Mouse (Mus musculus) heart, embryonic 13.5 days (tissue): ENCODE data around the gene Camkk1. TPM values are rescaled to one million over a fixed set of nuclear protein-coding genes. Genes with fewer than 3 reads are reported as not detected.

Experiments used
- ATAC-seq: fragments of 200-750 bp; cut with Nextera tagmentation; 2 replicates; pipeline ENCODE4 v1.8.0; 2017; ENCODE audit warnings: moderate TSS enrichment; ENCODE audit not compliant: insufficient number of reproducible peaks, low FRiP score, low TSS enrichment; ENCODE audit errors: extremely low read depth
- H3K27ac ChIP-seq: fragments of 300-500 bp; sonication (generic); replicated peaks from 2 replicates; pipeline ENCODE4 v1.5.1; 2015; ENCODE audit warnings: moderate library complexity, mild to moderate bottlenecking, inconsistent platforms
- H3K27me3 ChIP-seq: fragments of 300-500 bp; sonication (generic); replicated peaks from 2 replicates; pipeline ENCODE4 v1.6.1; 2015; ENCODE audit warnings: mild to moderate bottlenecking, inconsistent platforms
- H3K36me3 ChIP-seq: fragments of 300-500 bp; sonication (generic); 2 replicates; pipeline ENCODE4 v1.6.1; 2015; ENCODE audit warnings: mild to moderate bottlenecking, inconsistent platforms
- H3K4me1 ChIP-seq: fragments of 300-500 bp; sonication (generic); 2 replicates; pipeline ENCODE4 v1.6.1; 2015; ENCODE audit warnings: inconsistent platforms
- H3K4me2 ChIP-seq: fragments of 300-500 bp; sonication (generic); 2 replicates; pipeline ENCODE4 v1.6.1; 2015; ENCODE audit warnings: inconsistent platforms, mild to moderate bottlenecking, moderate library complexity
- H3K4me3 ChIP-seq: fragments of 300-500 bp; sonication (generic); 2 replicates; pipeline ENCODE4 v1.5.1; 2015; ENCODE audit warnings: moderate library complexity, mild to moderate bottlenecking, inconsistent platforms
- H3K9ac ChIP-seq: fragments of 300-500 bp; sonication (generic); 2 replicates; pipeline ENCODE4 v1.6.1; 2015; ENCODE audit warnings: inconsistent platforms, mild to moderate bottlenecking, moderate library complexity
- H3K9me3 ChIP-seq: fragments of 300-500 bp; sonication (generic); 2 replicates; pipeline ENCODE4 v1.6.1; 2016; ENCODE audit warnings: inconsistent platforms
- whole genome bisulfite sequencing: fragments of 180-500 bp; shearing (Covaris S2); methylation state at CpG from one replicate; pipeline ENCODE4 v1.1.7; 2015; ENCODE audit warnings: mixed read lengths; 5-methylcytosine and 5-hydroxymethylcytosine counted together
- polyA plus RNA-seq: library from polyadenylated mRNA; unstranded; fragments of >200 nt; fragmentation: Nextera tagmentation; extraction: Ambion mirVana; gene quantifications from 2 replicates; pipeline ENCODE4 v1.2.1, GENCODE M21; 2015

Gene Camkk1
- 2.2 and 3.0 TPM in 2 replicates for polyA plus RNA-seq

- Histone ChIP-seq H3K27ac (no peak within 1 kb of the TSS), H3K36me3 (no peaks in the 10 kb centered on the region), H3K4me3 (peak within 1 kb of the TSS; percentile 74), H3K9me3 (no peaks in the 10 kb centered on the region), H3K4me2 (peak within 1 kb of the TSS; percentile 100), H3K4me1 (peaks cover 35% of the 10 kb centered on the region), H3K9ac (peak within 1 kb of the TSS; percentile 84), H3K27me3 (peaks cover 58% of the 10 kb centered on the region)
- WGBS, result under 1% methylated on average over 56 of the region's 57 CpGs
- peak; percentile 84 for ATAC-seq
Measured at GRCm38 (mm10) chr11:73018471-73019146, at the start of gene Camkk1. Gene Camkk1, plus strand, starts transcription at chr11:73019008.

GRCm38 (mm10) chr11:72974995-72975503 is 43.8 kb upstream of the Camkk1 start:
- Histone ChIP-seq H3K27ac (no peak overlapping the region), H3K36me3 (no peaks in the 10 kb centered on the region), H3K4me3 (no peak overlapping the region), H3K4me2 (no peak overlapping the region), H3K9me3 (no peaks in the 10 kb centered on the region), H3K9ac (no peak overlapping the region), H3K4me1 (no peaks in the 10 kb centered on the region), H3K27me3 (peaks cover 64% of the 10 kb centered on the region)
- no peak for ATAC-seq
- 76% methylated on average over 13 of the region's 13 CpGs for WGBS

- no peak for ATAC-seq
- no peaks in the 10 kb centered on the region for H3K36me3 ChIP-seq
- H3K9me3 ChIP-seq, result no peaks in the 10 kb centered on the region
- no peak overlapping the region for H3K4me3 ChIP-seq
- no peak overlapping the region for H3K4me2 ChIP-seq
- H3K4me1 ChIP-seq, result peaks cover 4% of the 10 kb centered on the region
- H3K9ac ChIP-seq, result no peak overlapping the region
- no peak overlapping the region for H3K27ac ChIP-seq
- peaks cover 26% of the 10 kb centered on the region; the same call in 1 of the 2 replicates for H3K27me3 ChIP-seq
- 82% methylated on average over 9 of the region's 9 CpGs for WGBS
Measured at GRCm38 (mm10) chr11:72982516-72982915, 36.3 kb upstream of the Camkk1 start.

GRCm38 (mm10) chr11:72983283-72983682 is 35.5 kb upstream of the Camkk1 start:
- peaks cover 20% of the 10 kb centered on the region; the same call in 1 of the 2 replicates for H3K27me3 ChIP-seq
- no peak for ATAC-seq
- H3K9ac ChIP-seq, result no peak overlapping the region
- H3K9me3 ChIP-seq, result no peaks in the 10 kb centered on the region
- WGBS, result 43% methylated on average over 5 of the region's 5 CpGs
- H3K27ac ChIP-seq, result no peak overlapping the region
- no peak overlapping the region for H3K4me3 ChIP-seq
- no peaks in the 10 kb centered on the region for H3K36me3 ChIP-seq
- H3K4me2 ChIP-seq, result no peak overlapping the region
- H3K4me1 ChIP-seq, result peaks cover 10% of the 10 kb centered on the region

- H3K9ac ChIP-seq, result no peak overlapping the region
- no peaks in the 10 kb centered on the region for H3K9me3 ChIP-seq
- no peaks in the 10 kb centered on the region for H3K36me3 ChIP-seq
- H3K4me2 ChIP-seq, result no peak overlapping the region
- ATAC-seq, result no peak
- H3K27me3 ChIP-seq, result 0 out of 2 replicates have a peak, but pooled peaks cover 3% of the 10 kb centered on the region
- H3K4me1 ChIP-seq, result peaks cover 37% of the 10 kb centered on the region
- H3K4me3 ChIP-seq, result no peak overlapping the region
- no peak overlapping the region for H3K27ac ChIP-seq
- whole genome bisulfite sequencing, result 78% methylated on average over 5 of the region's 5 CpGs
Measured at GRCm38 (mm10) chr11:72986745-72987144, 32.1 kb upstream of the Camkk1 start.

- Histone ChIP-seq H3K4me1 (peaks cover 42% of the 10 kb centered on the region), H3K27ac (no peak overlapping the region), H3K36me3 (no peaks in the 10 kb centered on the region), H3K4me2 (no peak overlapping the region), H3K27me3 (0 out of 2 replicates have a peak, but pooled peaks cover 3% of the 10 kb centered on the region), H3K4me3 (no peak overlapping the region), H3K9ac (no peak overlapping the region), H3K9me3 (no peaks in the 10 kb centered on the region)
- ATAC-seq, result no peak
- 56% methylated on average over 5 of the region's 5 CpGs for WGBS
Measured at GRCm38 (mm10) chr11:72987234-72987633, 31.6 kb upstream of the Camkk1 start.

- no peak overlapping the region for H3K9ac ChIP-seq
- no peak for ATAC-seq
- H3K4me3 ChIP-seq, result no peak overlapping the region
- no peaks in the 10 kb centered on the region for H3K36me3 ChIP-seq
- 0 out of 2 replicates have a peak, but pooled peaks cover 5% of the 10 kb centered on the region for H3K27me3 ChIP-seq
- H3K9me3 ChIP-seq, result no peaks in the 10 kb centered on the region
- H3K4me1 ChIP-seq, result peaks cover 45% of the 10 kb centered on the region
- WGBS, result 42% methylated on average over 5 of the region's 5 CpGs
- H3K27ac ChIP-seq, result no peak overlapping the region
- no peak overlapping the region for H3K4me2 ChIP-seq
Measured at GRCm38 (mm10) chr11:72987807-72988206, 31.0 kb upstream of the Camkk1 start.

GRCm38 (mm10) chr11:72989044-72989443 is 29.8 kb upstream of the Camkk1 start:
- no peak overlapping the region for H3K4me2 ChIP-seq
- H3K9me3 ChIP-seq, result no peaks in the 10 kb centered on the region
- H3K4me3 ChIP-seq, result no peak overlapping the region
- H3K36me3 ChIP-seq, result no peaks in the 10 kb centered on the region
- 0 out of 2 replicates have a peak, but pooled peaks cover 16% of the 10 kb centered on the region for H3K27me3 ChIP-seq
- H3K27ac ChIP-seq, result no peak overlapping the region
- H3K9ac ChIP-seq, result no peak overlapping the region
- ATAC-seq, result no peak
- 70% methylated on average over 6 of the region's 6 CpGs for WGBS
- peaks cover 45% of the 10 kb centered on the region for H3K4me1 ChIP-seq

GRCm38 (mm10) chr11:72990688-72991087 is 28.1 kb upstream of the Camkk1 start:
- no peak overlapping the region for H3K4me2 ChIP-seq
- 0 out of 2 replicates have a peak, but pooled peaks cover 18% of the 10 kb centered on the region for H3K27me3 ChIP-seq
- H3K36me3 ChIP-seq, result no peaks in the 10 kb centered on the region
- no peak overlapping the region for H3K4me3 ChIP-seq
- no peaks in the 10 kb centered on the region for H3K9me3 ChIP-seq
- peaks cover 45% of the 10 kb centered on the region for H3K4me1 ChIP-seq
- H3K9ac ChIP-seq, result no peak overlapping the region
- no peak for ATAC-seq
- H3K27ac ChIP-seq, result no peak overlapping the region
- 80% methylated on average over 9 of the region's 9 CpGs for WGBS

- Histone ChIP-seq H3K36me3 (no peaks in the 10 kb centered on the region), H3K4me2 (no peak overlapping the region), H3K4me3 (no peak overlapping the region), H3K4me1 (peaks cover 50% of the 10 kb centered on the region), H3K27me3 (0 out of 2 replicates have a peak, but pooled peaks cover 18% of the 10 kb centered on the region), H3K9ac (no peak overlapping the region), H3K27ac (no peak overlapping the region), H3K9me3 (no peaks in the 10 kb centered on the region)
- no peak for ATAC-seq
- WGBS, result 47% methylated on average over 9 of the region's 9 CpGs
Measured at GRCm38 (mm10) chr11:72991961-72992360, 26.8 kb upstream of the Camkk1 start.

GRCm38 (mm10) chr11:72996346-72996745 is 22.5 kb upstream of the Camkk1 start:
- H3K9ac ChIP-seq, result no peak overlapping the region
- ATAC-seq, result no peak
- no peak overlapping the region for H3K4me3 ChIP-seq
- peaks cover 25% of the 10 kb centered on the region; the same call in 1 of the 2 replicates for H3K27me3 ChIP-seq
- peaks cover 36% of the 10 kb centered on the region for H3K4me1 ChIP-seq
- H3K9me3 ChIP-seq, result no peaks in the 10 kb centered on the region
- H3K4me2 ChIP-seq, result no peak overlapping the region
- H3K27ac ChIP-seq, result no peak overlapping the region
- H3K36me3 ChIP-seq, result no peaks in the 10 kb centered on the region
- WGBS, result 76% methylated on average over 6 of the region's 6 CpGs

- Histone ChIP-seq H3K4me1 (peaks cover 32% of the 10 kb centered on the region), H3K9ac (no peak overlapping the region), H3K36me3 (no peaks in the 10 kb centered on the region), H3K27me3 (peaks cover 27% of the 10 kb centered on the region; the same call in 1 of the 2 replicates), H3K4me3 (no peak overlapping the region), H3K4me2 (no peak overlapping the region), H3K9me3 (no peaks in the 10 kb centered on the region), H3K27ac (no peak overlapping the region)
- no peak for ATAC-seq
- WGBS, result 85% methylated on average over 2 of the region's 2 CpGs
Measured at GRCm38 (mm10) chr11:72996781-72997180, 22.0 kb upstream of the Camkk1 start.
